Mouse (Mus musculus): ENCODE measurements around the gene Ndufc2. TPM values are rescaled to one million over a fixed set of nuclear protein-coding genes. Genes with fewer than 3 reads are reported as not detected.

The Ndufc2 gene
- polyA plus RNA-seq, 1 experiment from 2014 or later, result 330 TPM

- Histone ChIP-seq H3K9me3 (replicated peaks) (no peaks in the 10 kb centered on the region), H3K27me3 (ENCODE audit: low read depth, poor library complexity, severe bottlenecking) (no peaks in the 10 kb centered on the region; the same call in 1 of the 2 replicates), H3K4me1 (peaks cover 15% of the 10 kb centered on the region), H3K27ac (replicated peaks) (no peak overlapping the region), H3K36me3 (no peaks in the 10 kb centered on the region), H3K4me3 (no peak overlapping the region)
- 91% methylated on average over 1 of the region's 1 CpGs for WGBS
- DNase-seq (ENCODE audit: low spot score), result no peak
Measured at GRCm38 (mm10) chr7:97365887-97366286, 33.9 kb upstream of the Ndufc2 start.

GRCm38 (mm10) chr7:97375101-97375500 is 24.7 kb upstream of the Ndufc2 start:
- 95% methylated on average over 9 of the region's 9 CpGs for WGBS

GRCm38 (mm10) chr7:97375906-97376305 is 23.9 kb upstream of the Ndufc2 start:
- Histone ChIP-seq H3K36me3 (peaks cover 75% of the 10 kb centered on the region), H3K4me3 (no peak overlapping the region), H3K4me1 (peaks cover 14% of the 10 kb centered on the region), H3K9me3 (replicated peaks) (no peaks in the 10 kb centered on the region), H3K27me3 (ENCODE audit: low read depth, poor library complexity, severe bottlenecking) (no peaks in the 10 kb centered on the region), H3K27ac (replicated peaks) (no peak overlapping the region)
- DNase-seq (ENCODE audit: low spot score), result no peak
- 88% methylated on average over 2 of the region's 2 CpGs for WGBS

More at GRCm38 (mm10) chr7:97375101-97375500, 24.7 kb upstream of the Ndufc2 start:
- Histone ChIP-seq H3K9me3 (replicated peaks) (no peaks in the 10 kb centered on the region), H3K27ac (replicated peaks) (no peak overlapping the region), H3K4me1 (peaks cover 22% of the 10 kb centered on the region), H3K4me3 (no peak overlapping the region), H3K27me3 (ENCODE audit: low read depth, poor library complexity, severe bottlenecking) (no peaks in the 10 kb centered on the region), H3K36me3 (peaks cover 68% of the 10 kb centered on the region)
- DNase-seq (ENCODE audit: low spot score), result no peak

GRCm38 (mm10) chr7:97379304-97379703 is 20.5 kb upstream of the Ndufc2 start:
- 90% methylated on average over 5 of the region's 5 CpGs for WGBS
- no peaks in the 10 kb centered on the region for H3K27me3 ChIP-seq (ENCODE audit: low read depth, poor library complexity, severe bottlenecking)
- H3K9me3 ChIP-seq (replicated peaks), result no peaks in the 10 kb centered on the region
- no peaks in the 10 kb centered on the region for H3K4me1 ChIP-seq
- H3K27ac ChIP-seq (replicated peaks), result no peak overlapping the region
- H3K36me3 ChIP-seq, result peaks cover 99% of the 10 kb centered on the region
- H3K4me3 ChIP-seq, result no peak overlapping the region
- no peak for DNase-seq (ENCODE audit: low spot score)

GRCm38 (mm10) chr7:97380500-97381123 is 19.2 kb upstream of the Ndufc2 start:
- no peak for DNase-seq (ENCODE audit: low spot score)
- WGBS, result 90% methylated on average over 5 of the region's 5 CpGs
- Histone ChIP-seq H3K4me3 (no peak overlapping the region), H3K36me3 (peaks cover 99% of the 10 kb centered on the region), H3K9me3 (replicated peaks) (no peaks in the 10 kb centered on the region), H3K27ac (replicated peaks) (no peak overlapping the region), H3K27me3 (ENCODE audit: low read depth, poor library complexity, severe bottlenecking) (no peaks in the 10 kb centered on the region), H3K4me1 (no peaks in the 10 kb centered on the region)

- Histone ChIP-seq H3K4me3 (no peak overlapping the region), H3K36me3 (peaks cover 99% of the 10 kb centered on the region), H3K4me1 (no peaks in the 10 kb centered on the region)
Measured at GRCm38 (mm10) chr7:97382661-97383060, 17.1 kb upstream of the Ndufc2 start.

GRCm38 (mm10) chr7:97383496-97384132 is 16.2 kb upstream of the Ndufc2 start:
- no peaks in the 10 kb centered on the region for H3K9me3 ChIP-seq (replicated peaks)
- H3K4me1 ChIP-seq, result no peaks in the 10 kb centered on the region
- no peak overlapping the region for H3K27ac ChIP-seq (replicated peaks)
- DNase-seq (ENCODE audit: low spot score), result no peak
- no peaks in the 10 kb centered on the region for H3K27me3 ChIP-seq (ENCODE audit: low read depth, poor library complexity, severe bottlenecking)
- no peak overlapping the region for H3K4me3 ChIP-seq
- WGBS, result 94% methylated on average over 10 of the region's 10 CpGs
- H3K36me3 ChIP-seq, result peaks cover 99% of the 10 kb centered on the region

More at GRCm38 (mm10) chr7:97382661-97383060, 17.1 kb upstream of the Ndufc2 start:
- Histone ChIP-seq H3K9me3 (replicated peaks) (no peaks in the 10 kb centered on the region), H3K27me3 (ENCODE audit: low read depth, poor library complexity, severe bottlenecking) (no peaks in the 10 kb centered on the region), H3K27ac (replicated peaks) (no peak overlapping the region)
- 96% methylated on average over 8 of the region's 8 CpGs for WGBS
- DNase-seq (ENCODE audit: low spot score), result no peak

- Histone ChIP-seq H3K27me3 (ENCODE audit: low read depth, poor library complexity, severe bottlenecking) (no peaks in the 10 kb centered on the region), H3K36me3 (peaks cover 100% of the 10 kb centered on the region), H3K4me3 (no peak overlapping the region), H3K27ac (replicated peaks) (no peak overlapping the region), H3K9me3 (replicated peaks) (no peaks in the 10 kb centered on the region), H3K4me1 (no peaks in the 10 kb centered on the region)
- no peak for DNase-seq (ENCODE audit: low spot score)
- WGBS, result 94% methylated on average over 7 of the region's 7 CpGs
Measured at GRCm38 (mm10) chr7:97386106-97386805, 13.5 kb upstream of the Ndufc2 start.

- peaks cover 100% of the 10 kb centered on the region for H3K36me3 ChIP-seq
- no peak overlapping the region for H3K4me3 ChIP-seq
- 96% methylated on average over 5 of the region's 5 CpGs for WGBS
Measured at GRCm38 (mm10) chr7:97386806-97387370, 12.9 kb upstream of the Ndufc2 start.

GRCm38 (mm10) chr7:97387561-97388147 is 12.1 kb upstream of the Ndufc2 start:
- H3K4me3 ChIP-seq, result no peak overlapping the region
- DNase-seq (ENCODE audit: low spot score), result no peak
- H3K9me3 ChIP-seq (replicated peaks), result no peaks in the 10 kb centered on the region
- 93% methylated on average over 8 of the region's 8 CpGs for WGBS
- H3K36me3 ChIP-seq, result peaks cover 100% of the 10 kb centered on the region
- no peak overlapping the region for H3K27ac ChIP-seq (replicated peaks)
- no peaks in the 10 kb centered on the region for H3K27me3 ChIP-seq (ENCODE audit: low read depth, poor library complexity, severe bottlenecking)
- H3K4me1 ChIP-seq, result no peaks in the 10 kb centered on the region

More at GRCm38 (mm10) chr7:97386806-97387370, 12.9 kb upstream of the Ndufc2 start:
- Histone ChIP-seq H3K27me3 (ENCODE audit: low read depth, poor library complexity, severe bottlenecking) (no peaks in the 10 kb centered on the region), H3K27ac (replicated peaks) (no peak overlapping the region), H3K9me3 (replicated peaks) (no peaks in the 10 kb centered on the region), H3K4me1 (no peaks in the 10 kb centered on the region)
- DNase-seq (ENCODE audit: low spot score), result no peak

GRCm38 (mm10) chr7:97388541-97388940 is 11.3 kb upstream of the Ndufc2 start:
- no peak for DNase-seq (ENCODE audit: low spot score)
- H3K4me1 ChIP-seq, result no peaks in the 10 kb centered on the region
- no peaks in the 10 kb centered on the region for H3K27me3 ChIP-seq (ENCODE audit: low read depth, poor library complexity, severe bottlenecking)
- H3K9me3 ChIP-seq (replicated peaks), result no peaks in the 10 kb centered on the region
- 93% methylated on average over 4 of the region's 4 CpGs for WGBS
- no peak overlapping the region for H3K4me3 ChIP-seq
- peaks cover 100% of the 10 kb centered on the region for H3K36me3 ChIP-seq
- no peak overlapping the region for H3K27ac ChIP-seq (replicated peaks)

GRCm38 (mm10) chr7:97391293-97392078 is 8.3 kb upstream of the Ndufc2 start:
- peaks cover 71% of the 10 kb centered on the region for H3K36me3 ChIP-seq
- no peaks in the 10 kb centered on the region for H3K27me3 ChIP-seq (ENCODE audit: low read depth, poor library complexity, severe bottlenecking)
- no peak overlapping the region for H3K4me3 ChIP-seq
- peaks cover under 1% of the 10 kb centered on the region; the same call in 1 of the 2 replicates for H3K4me1 ChIP-seq
- DNase-seq (ENCODE audit: low spot score), result no peak
- 91% methylated on average over 13 of the region's 13 CpGs for WGBS
- H3K9me3 ChIP-seq (replicated peaks), result no peaks in the 10 kb centered on the region
- H3K27ac ChIP-seq (replicated peaks), result no peak overlapping the region
